11 mouse cellular contexts compared by ENCODE assay signal in the genomic region with DNA sequence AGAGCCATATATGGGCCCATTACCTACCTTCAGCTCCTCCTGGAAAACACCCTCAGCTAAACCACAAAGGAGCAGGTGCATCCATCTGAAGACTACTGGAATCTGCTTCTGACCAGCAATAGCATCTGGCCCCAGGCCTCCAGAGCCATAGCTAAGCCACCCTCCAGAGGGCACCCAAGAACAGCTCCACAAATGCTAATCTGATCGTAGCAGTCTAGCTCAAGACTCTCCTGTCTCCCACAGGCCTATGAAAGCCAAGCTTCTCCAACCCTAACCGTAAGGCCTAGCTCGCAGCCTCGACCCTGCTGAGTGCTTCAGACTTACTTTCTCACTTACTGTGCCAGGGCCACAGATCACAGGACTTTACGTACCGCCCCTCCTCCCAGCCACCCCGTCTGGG.
DNase-seq lines count a peak whose midpoint lies in the region; ATAC-seq and TF ChIP-seq lines count a peak whose summit lies in the region.
"Had no signal": no experiment of that assay in that cellular context is flagged by ENCODE, and none has a peak within 500 bp of the region (broad histone marks: within the 10 kb centered on the region; RNA-seq: fewer than 3 reads in every experiment).

No protein-coding gene starts in this region.

- H3K27ac ChIP-seq in forebrain, embryonic 10.5 days: no peak overlapping the region
- H3K27ac ChIP-seq in forebrain, embryonic 13.5 days: no peak overlapping the region
- H3K27ac ChIP-seq in left cerebral cortex, adult 2 months: no peak overlapping the region
- H3K27ac ChIP-seq in embryonic facial prominence, embryonic 10.5 days (replicated peaks): peak overlapping the region; percentile 48
- H3K27ac ChIP-seq: liver, embryonic 15.5 days had no signal

- H3K4me2 ChIP-seq in forebrain, embryonic 13.5 days: no peak overlapping the region
- H3K4me2 ChIP-seq: liver, embryonic 15.5 days had no signal

- peak; percentile 45 for TF ChIP-seq CTCF in left cerebral cortex, adult 2 months (IDR thresholded peaks at IDR 0.05)
- peak; percentile 21; the same call in 1 of the 2 replicates for TF ChIP-seq CTCF in E14TG2a.4 (conservative IDR thresholded peaks at IDR 0.05; ENCODE audit: low read length)

- ATAC-seq in forebrain, embryonic 13.5 days: no peak

- peak; percentile 11 for DNase-seq in forebrain, embryonic 10.5 days (ENCODE audit: extremely low spot score, low spot score)
- DNase-seq in left cerebral cortex, adult 2 months (ENCODE audit: extremely low spot score in 1 of 2, low spot score in 2 of 2): no peak
- no peak for DNase-seq in left cerebral cortex, postnatal 10 days (ENCODE audit: extremely low spot score in 1 of 2, low spot score in 2 of 2)
- no peak for DNase-seq in embryonic facial prominence, embryonic 10.5 days (ENCODE audit: low spot score)
- DNase-seq in ovary, postnatal 14 days (ENCODE audit: low spot score): no peak
- no peak for DNase-seq in Muller cell, postnatal 12 days (ENCODE audit: inconsistent ontology term)
- DNase-seq: gastrocnemius, postnatal 14 days; heart, postnatal 4 days had no signal

- H3K9me3 ChIP-seq in forebrain, embryonic 10.5 days: no peaks in the 10 kb centered on the region
- no peaks in the 10 kb centered on the region for H3K9me3 ChIP-seq in forebrain, embryonic 13.5 days (replicated peaks)
- peaks cover 12% of the 10 kb centered on the region for H3K9me3 ChIP-seq in E14TG2a.4 (ENCODE audit: low read length)
- no peaks in the 10 kb centered on the region for H3K9me3 ChIP-seq in embryonic facial prominence, embryonic 10.5 days
- H3K9me3 ChIP-seq: liver, embryonic 15.5 days had no signal

- WGBS in forebrain, embryonic 10.5 days: 79% methylated on average over 7 of the region's 7 CpGs
- WGBS in forebrain, embryonic 13.5 days: 74% methylated on average over 7 of the region's 7 CpGs
- WGBS in embryonic facial prominence, embryonic 10.5 days: 68% methylated on average over 7 of the region's 7 CpGs

- no peaks in the 10 kb centered on the region for H3K36me3 ChIP-seq in forebrain, embryonic 10.5 days (replicated peaks)
- H3K36me3 ChIP-seq in forebrain, embryonic 13.5 days (ENCODE audit: poor library complexity, severe bottlenecking): no peaks in the 10 kb centered on the region
- H3K36me3 ChIP-seq in E14TG2a.4 (ENCODE audit: insufficient read depth, low read length): no peaks in the 10 kb centered on the region
- no peaks in the 10 kb centered on the region for H3K36me3 ChIP-seq in embryonic facial prominence, embryonic 10.5 days (replicated peaks)
- H3K36me3 ChIP-seq: liver, embryonic 15.5 days had no signal

- no peak overlapping the region for H3K9ac ChIP-seq in forebrain, embryonic 13.5 days
- H3K9ac ChIP-seq: liver, embryonic 15.5 days had no signal

- H3K4me3 ChIP-seq in forebrain, embryonic 10.5 days: no peak overlapping the region
- no peak overlapping the region for H3K4me3 ChIP-seq in forebrain, embryonic 13.5 days
- H3K4me3 ChIP-seq in left cerebral cortex, adult 2 months: no peak overlapping the region
- H3K4me3 ChIP-seq in E14TG2a.4 (replicated peaks; ENCODE audit: low read length): no peak overlapping the region
- no peak overlapping the region for H3K4me3 ChIP-seq in embryonic facial prominence, embryonic 10.5 days
- H3K4me3 ChIP-seq: liver, embryonic 15.5 days had no signal

- no peaks in the 10 kb centered on the region for H3K27me3 ChIP-seq in forebrain, embryonic 10.5 days (ENCODE audit: poor library complexity, severe bottlenecking)
- no peaks in the 10 kb centered on the region for H3K27me3 ChIP-seq in forebrain, embryonic 13.5 days
- 0 out of 2 replicates have a peak, but pooled peaks cover 6% of the 10 kb centered on the region for H3K27me3 ChIP-seq in E14TG2a.4 (ENCODE audit: insufficient read depth, low read length)
- H3K27me3 ChIP-seq in embryonic facial prominence, embryonic 10.5 days (replicated peaks; ENCODE audit: low read depth, poor library complexity, severe bottlenecking): no peaks in the 10 kb centered on the region
- H3K27me3 ChIP-seq: liver, embryonic 15.5 days had no signal

- intact Hi-C loops in left cerebral cortex, adult 2 months (cut with DNase I): no loop called here
- intact Hi-C loops in left cerebral cortex, postnatal 10 days (cut with DNase I): no loop called here

- peaks cover 10% of the 10 kb centered on the region for H3K4me1 ChIP-seq in forebrain, embryonic 10.5 days
- peaks cover 8% of the 10 kb centered on the region; the same call in 1 of the 2 replicates for H3K4me1 ChIP-seq in forebrain, embryonic 13.5 days
- H3K4me1 ChIP-seq in E14TG2a.4 (replicated peaks; ENCODE audit: low read depth, low read length): no peaks in the 10 kb centered on the region
- H3K4me1 ChIP-seq in embryonic facial prominence, embryonic 10.5 days: peaks cover 32% of the 10 kb centered on the region
- H3K4me1 ChIP-seq: liver, embryonic 15.5 days had no signal
